Mouse (Mus musculus) heart, postnatal 4 days (tissue): ENCODE results near the gene D3Ertd751e. TPM values are rescaled to one million over a fixed set of nuclear protein-coding genes. Genes with fewer than 3 reads are reported as not detected.

Source experiments
- DNase-seq: peaks from one replicate; pipeline ENCODE4 v3.0.0; 2021
- total RNA-seq, 2 experiments: library from RNA; stranded (reverse); gene quantifications; 2 replicates each; pipeline ENCODE4 v1.2.3; 2021

Gene D3Ertd751e
- total RNA-seq = 10 to 100 TPM in 1 of 2 experiments, 1 to 10 TPM in 1; 9.6 to 10.4 TPM

- peak; percentile 98 for DNase-seq
These were observed at the start of gene D3Ertd751e, which contains the start of gene Sclt1 for GRCm38 (mm10) chr3:41742278-41742934. TSS of gene D3Ertd751e (plus strand) at chr3:41742611. TSS of gene Sclt1 (minus strand) at chr3:41742514.

DNA sequence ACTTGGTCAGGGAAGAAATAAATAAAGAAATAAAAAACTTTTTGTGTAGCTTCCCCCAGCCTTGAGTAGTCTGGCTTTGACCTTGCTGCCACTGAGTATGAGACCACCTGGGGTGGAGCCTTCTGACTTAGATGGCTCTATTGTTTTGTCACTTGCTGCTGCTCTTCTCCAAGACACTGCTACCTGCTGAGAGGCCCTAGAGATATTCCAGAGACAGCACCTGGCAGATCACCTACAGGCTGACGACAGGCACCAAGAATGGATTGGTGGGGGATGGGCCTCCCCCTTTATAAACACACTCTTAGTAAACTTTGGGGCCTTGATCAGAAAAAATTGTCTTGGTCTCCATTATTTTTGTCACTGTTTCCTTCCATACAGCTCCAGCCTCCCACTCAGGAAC, 46.7 kb upstream of the D3Ertd751e start:
- no peak for DNase-seq

- peak; percentile 7 for DNase-seq
These were observed 672 bp upstream of the D3Ertd751e start for GRCm38 (mm10) chr3:41741601-41742277.

- peak; percentile 7 for DNase-seq
These were observed 1.0 kb downstream of the D3Ertd751e start for GRCm38 (mm10) chr3:41743436-41743835.

GRCm38 (mm10) chr3:41754556-41754955, 12.1 kb downstream of the D3Ertd751e start:
- no peak for DNase-seq

GRCm38 (mm10) chr3:41762091-41762490, 19.7 kb downstream of the D3Ertd751e start:
- DNase-seq = no peak

GRCm38 (mm10) chr3:41812447-41812846, 70.0 kb downstream of the D3Ertd751e start:
- no peak for DNase-seq

Other genes with a start within 250 kb of the D3Ertd751e start
- 10 to 100 TPM; 37.8 to 43.5 TPM for gene Jade1, start 186.9 kb upstream of the D3Ertd751e start, total RNA-seq
- gene Sclt1, start 97 bp upstream of the D3Ertd751e start, total RNA-seq = 10 to 100 TPM; 11.1 to 11.7 TPM